Mouse (Mus musculus) kidney, postnatal 0 days (tissue): ENCODE results near the gene Gmpr. TPM values are rescaled to one million over a fixed set of nuclear protein-coding genes. Genes with fewer than 3 reads are reported as not detected.

Source experiments
- ATAC-seq: fragments of 200-750 bp; cut with Nextera tagmentation; replicated peaks from 2 replicates; pipeline ENCODE4 v1.8.0; 2017; ENCODE audit warnings: low read depth, moderate number of reproducible peaks, moderate TSS enrichment, moderate library complexity; ENCODE audit not compliant: low FRiP score
- DNase-seq: peaks from one replicate; pipeline ENCODE4 v3.0.0-alpha.2; 2016; ENCODE audit warnings: low spot score
- H3K27ac ChIP-seq: fragments of 300-500 bp; sonication (generic); 2 replicates; pipeline ENCODE4 v1.5.1; 2014; ENCODE audit warnings: mild to moderate bottlenecking
- H3K27me3 ChIP-seq: fragments of 300-500 bp; sonication (generic); 2 replicates; pipeline ENCODE4 v1.6.1; 2014; ENCODE audit warnings: low read length, mixed read lengths; ENCODE audit not compliant: insufficient read depth
- H3K36me3 ChIP-seq: fragments of 300-500 bp; sonication (generic); 2 replicates; pipeline ENCODE4 v1.6.1; 2014; ENCODE audit warnings: low read length, mixed read lengths; ENCODE audit not compliant: insufficient read depth
- H3K4me1 ChIP-seq: fragments of 300-500 bp; sonication (generic); replicated peaks from 2 replicates; pipeline ENCODE4 v1.6.1; 2014; ENCODE audit warnings: antibody characterized with exemption, low read length, mixed read lengths; ENCODE audit not compliant: insufficient read depth
- H3K4me2 ChIP-seq: fragments of 300-500 bp; sonication (generic); 2 replicates; pipeline ENCODE4 v1.6.1; 2014; ENCODE audit warnings: mild to moderate bottlenecking, low read length, moderate library complexity, mixed read lengths
- H3K4me3 ChIP-seq: fragments of 300-500 bp; sonication (generic); replicated peaks from 2 replicates; pipeline ENCODE4 v1.5.1; 2014; ENCODE audit warnings: low read depth, low read length
- H3K9ac ChIP-seq: fragments of 300-500 bp; sonication (generic); 2 replicates; pipeline ENCODE4 v1.6.1; 2014; ENCODE audit warnings: low read depth, low read length
- H3K9me3 ChIP-seq: fragments of 300-500 bp; sonication (generic); replicated peaks from 2 replicates; pipeline ENCODE4 v1.6.1; 2016; ENCODE audit warnings: low read length, inconsistent platforms, mixed read lengths
- CTCF ChIP-seq: IDR thresholded peaks from 2 replicates; pipeline ENCODE4 v1.5.1; 2016; ENCODE audit warnings: antibody characterized with exemption, low read depth, mild to moderate bottlenecking, moderate library complexity
- WGBS: fragments of 180-500 bp; shearing (Covaris S2); extraction: QIAGEN DNeasy Blood & Tissue Kit; methylation state at CpG from one replicate; pipeline ENCODE4 v1.1.7; 2014; 5-methylcytosine and 5-hydroxymethylcytosine counted together
- polyA plus RNA-seq: library from polyadenylated mRNA; unstranded; fragments of >200 nt; fragmentation: Nextera tagmentation; extraction: Ambion mirVana; gene quantifications from 2 replicates; pipeline ENCODE4 v1.2.1, GENCODE M21; 2015

Gmpr gene
- 72.5 and 79.0 TPM in 2 replicates for polyA plus RNA-seq

DNA sequence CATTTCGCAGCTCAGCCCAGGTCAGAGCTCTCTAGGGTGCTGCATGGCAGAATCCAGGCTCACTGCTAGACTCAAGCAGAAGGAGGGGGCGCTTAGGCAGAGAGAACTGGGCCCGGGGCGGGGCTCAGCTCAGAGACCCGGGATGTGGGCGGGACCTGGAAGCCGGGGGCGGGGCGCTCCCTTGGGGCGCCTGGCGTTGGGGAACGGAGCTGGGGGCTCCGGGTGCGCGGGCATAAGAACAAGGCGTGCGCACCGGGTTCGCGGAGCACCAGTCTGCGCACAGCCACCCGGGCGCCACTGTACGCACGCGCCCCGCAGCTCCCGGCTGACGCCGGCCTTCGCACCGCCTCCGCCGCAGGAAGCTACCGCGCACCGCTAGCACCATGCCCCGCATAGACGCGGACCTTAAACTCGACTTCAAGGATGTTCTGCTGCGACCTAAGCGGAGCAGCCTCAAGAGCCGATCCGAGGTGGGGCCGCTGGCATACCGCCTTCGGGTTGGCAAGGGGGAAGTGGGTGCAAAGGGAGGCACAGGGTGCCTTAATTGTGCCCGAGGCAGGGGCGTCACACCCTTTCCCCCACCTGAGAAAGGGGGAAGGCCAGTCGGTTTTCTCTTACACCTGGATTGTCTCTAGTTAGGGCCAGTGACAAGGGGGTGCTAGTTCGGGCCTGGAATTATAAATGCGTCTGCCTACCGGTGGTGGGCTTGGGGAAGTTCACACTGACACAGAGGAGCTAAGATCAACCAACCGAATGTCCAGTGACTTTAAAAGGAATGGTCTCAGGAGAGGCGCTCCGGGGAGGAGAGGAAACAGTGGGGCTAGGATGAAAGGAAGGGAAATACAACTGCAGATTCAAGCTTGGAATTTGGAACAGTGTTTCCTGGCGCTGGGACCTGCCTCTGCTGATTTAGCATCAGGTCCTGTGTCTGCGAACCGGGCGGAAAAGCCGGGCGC lies at the start of gene Gmpr:
Gene Gmpr, plus strand, starts transcription at position 171 of the 956 bp plus-strand sequence.
- ATAC-seq (peak; percentile 80), DNase-seq (peak; percentile 91)
- under 1% methylated on average over 62 of the region's 63 CpGs for WGBS
- Histone ChIP-seq H3K4me2 (peak within 1 kb of the TSS; percentile 97), H3K9me3 (no peaks in the 10 kb centered on the region), H3K4me1 (peaks cover 25% of the 10 kb centered on the region), H3K36me3 (no peaks in the 10 kb centered on the region), H3K27me3 (no peaks in the 10 kb centered on the region), H3K4me3 (peak within 1 kb of the TSS; percentile 63), H3K27ac (peak within 1 kb of the TSS; percentile 88), H3K9ac (peak within 1 kb of the TSS; percentile 71)
- TF ChIP-seq CTCF, result peak; percentile 6; the same call in 1 of the 2 replicates

DNA sequence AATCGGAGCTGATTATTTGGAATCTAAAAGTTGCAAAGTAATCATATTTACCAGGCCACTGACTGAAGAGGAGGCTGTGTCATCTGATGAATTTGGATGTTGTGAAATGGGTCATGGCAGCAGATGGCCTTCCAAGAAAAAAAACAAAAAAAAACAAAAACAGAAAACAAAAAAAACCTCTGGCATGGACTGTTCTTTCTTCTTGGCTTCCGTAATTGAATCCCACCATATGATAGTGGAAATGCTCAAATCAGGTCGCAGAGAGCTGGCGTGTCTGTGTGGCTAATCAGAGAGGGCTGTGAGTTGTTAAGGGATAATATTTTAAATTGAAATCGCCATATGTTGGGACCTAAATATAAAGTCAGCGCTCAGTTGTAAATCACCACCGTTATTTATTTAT lies 49.8 kb upstream of the Gmpr start:
- TF ChIP-seq CTCF, result no peak
- Histone ChIP-seq H3K27ac (no peak overlapping the region), H3K36me3 (no peaks in the 10 kb centered on the region), H3K27me3 (no peaks in the 10 kb centered on the region), H3K4me1 (peaks cover 33% of the 10 kb centered on the region), H3K4me2 (no peak overlapping the region), H3K9ac (no peak overlapping the region), H3K4me3 (no peak overlapping the region), H3K9me3 (no peaks in the 10 kb centered on the region)
- no peak for DNase-seq
- WGBS, result 66% methylated on average over 7 of the region's 7 CpGs
- no peak for ATAC-seq

- DNase-seq (no peak), ATAC-seq (no peak)
- Histone ChIP-seq H3K36me3 (no peaks in the 10 kb centered on the region), H3K4me1 (peaks cover 12% of the 10 kb centered on the region), H3K4me3 (no peak overlapping the region), H3K9me3 (no peaks in the 10 kb centered on the region), H3K4me2 (no peak overlapping the region), H3K27ac (no peak overlapping the region), H3K9ac (no peak overlapping the region), H3K27me3 (no peaks in the 10 kb centered on the region)
- no peak for TF ChIP-seq CTCF
- 86% methylated on average over 3 of the region's 3 CpGs for WGBS
These were observed 47.1 kb upstream of the Gmpr start for GRCm38 (mm10) chr13:45460177-45460576.

GRCm38 (mm10) chr13:45461370-45461958 lies 45.8 kb upstream of the Gmpr start:
- no peaks in the 10 kb centered on the region for H3K4me1 ChIP-seq
- ATAC-seq (no peak), DNase-seq (no peak)
- no peak overlapping the region for H3K27ac ChIP-seq
- TF ChIP-seq CTCF, result no peak
- H3K9ac ChIP-seq, result no peak overlapping the region
- H3K27me3 ChIP-seq, result no peaks in the 10 kb centered on the region
- H3K4me2 ChIP-seq, result no peak overlapping the region
- no peaks in the 10 kb centered on the region for H3K9me3 ChIP-seq
- no peak overlapping the region for H3K4me3 ChIP-seq
- H3K36me3 ChIP-seq, result no peaks in the 10 kb centered on the region
- 81% methylated on average over 14 of the region's 14 CpGs for WGBS

GRCm38 (mm10) chr13:45465616-45466015 lies 41.6 kb upstream of the Gmpr start:
- Histone ChIP-seq H3K27me3 (no peaks in the 10 kb centered on the region), H3K9ac (no peak overlapping the region), H3K36me3 (no peaks in the 10 kb centered on the region), H3K4me2 (no peak overlapping the region), H3K27ac (no peak overlapping the region), H3K4me1 (peaks cover 20% of the 10 kb centered on the region), H3K9me3 (no peaks in the 10 kb centered on the region), H3K4me3 (no peak overlapping the region)
- 74% methylated on average over 10 of the region's 10 CpGs for WGBS
- DNase-seq (no peak), ATAC-seq (no peak)
- no peak for TF ChIP-seq CTCF

GRCm38 (mm10) chr13:45466031-45466519 lies 41.2 kb upstream of the Gmpr start:
- peak; percentile 63 for DNase-seq
- WGBS, result 32% methylated on average over 10 of the region's 10 CpGs

More at GRCm38 (mm10) chr13:45466031-45466519, 41.2 kb upstream of the Gmpr start:
- Histone ChIP-seq H3K27ac (no peak overlapping the region), H3K36me3 (no peaks in the 10 kb centered on the region), H3K4me3 (no peak overlapping the region), H3K9me3 (no peaks in the 10 kb centered on the region), H3K27me3 (no peaks in the 10 kb centered on the region), H3K4me1 (peaks cover 21% of the 10 kb centered on the region), H3K9ac (no peak overlapping the region), H3K4me2 (no peak overlapping the region)
- no peak for TF ChIP-seq CTCF
- no peak for ATAC-seq
